Mouse (Mus musculus) kidney, adult 2 months (tissue): ENCODE data around the gene Rps2.

Experiments
- CTCF ChIP-seq: fragments of 200-500 bp; conservative IDR thresholded peaks from 2 replicates; pipeline ENCODE4 v1.5.1; 2011; ENCODE audit warnings: low read depth, mild to moderate bottlenecking, control low read depth, low read length, moderate library complexity, mixed read lengths; ENCODE audit not compliant: insufficient read depth, insufficient read length
- POLR2A ChIP-seq: fragments of 200-500 bp; IDR thresholded peaks from one replicate; pipeline ENCODE4 v1.6.1; 2011; ENCODE audit warnings: low read depth, low read length, control low read depth

- no peak for TF ChIP-seq CTCF
- TF ChIP-seq POLR2A, result no peak
These were observed 22.4 kb upstream of the Rps2 start for GRCm38 (mm10) chr17:24695326-24696010.
